Mouse (Mus musculus): Measurements from ENCODE around the gene Cul7.

- TF ChIP-seq CTCF (IDR thresholded peaks at IDR 0.05; ENCODE audit: extremely low read depth, insufficient read depth, insufficient read length, insufficient replicate concordance) = no peak
- TF ChIP-seq POLR2A (IDR thresholded peaks at IDR 0.05; ENCODE audit: low read depth, low read length) = no peak
Measured at GRCm38 (mm10) chr17:46649811-46650210, 326 bp upstream of the Cul7 start.

Data from spleen, adult 2 months (tissue).